Mouse (Mus musculus): Measurements from ENCODE around the gene Il17rc. TPM values are rescaled to one million over a fixed set of nuclear protein-coding genes. Genes with fewer than 3 reads are reported as not detected.

Il17rc gene
- total RNA-seq, 2 experiments from 2014 or later = 7.9 to 10.2 TPM

- no peak for DNase-seq
Observed at GRCm38 (mm10) chr6:113495071-113495675, 23.9 kb downstream of the Il17rc start.

- no peak for DNase-seq
Observed at GRCm38 (mm10) chr6:113499346-113499745, 28.1 kb downstream of the Il17rc start.

GRCm38 (mm10) chr6:113501388-113502084 is 30.3 kb downstream of the Il17rc start, which contains the start of gene Prrt3:
Prrt3 (minus strand) TSS chr6:113501931.
- DNase-seq = no peak

GRCm38 (mm10) chr6:113502801-113503200 is 31.6 kb downstream of the Il17rc start:
- no peak for DNase-seq

- DNase-seq = no peak
Observed at GRCm38 (mm10) chr6:113505689-113506088, 34.5 kb downstream of the Il17rc start.

- DNase-seq = no peak
Observed at GRCm38 (mm10) chr6:113507130-113507529, 35.9 kb downstream of the Il17rc start.

GRCm38 (mm10) chr6:113508272-113508946 is 37.2 kb downstream of the Il17rc start:
- peak; percentile 20 for DNase-seq

- no peak for DNase-seq
Observed at GRCm38 (mm10) chr6:113508947-113509280, 37.7 kb downstream of the Il17rc start.

- no peak for DNase-seq
Observed at GRCm38 (mm10) chr6:113513944-113514343, 42.7 kb downstream of the Il17rc start.

- DNase-seq = no peak
Observed at GRCm38 (mm10) chr6:113514600-113514999, 43.4 kb downstream of the Il17rc start.

GRCm38 (mm10) chr6:113517434-113518080 is 46.3 kb downstream of the Il17rc start:
- DNase-seq = no peak

GRCm38 (mm10) chr6:113522310-113522709 is 51.1 kb downstream of the Il17rc start:
- DNase-seq = no peak

GRCm38 (mm10) chr6:113523420-113523819 is 52.2 kb downstream of the Il17rc start:
- no peak for DNase-seq

- peak; percentile 96 for DNase-seq
Observed at GRCm38 (mm10) chr6:113530932-113531839, 60.0 kb downstream of the Il17rc start, which contains the start of the genes Emc3 and Fancd2. Emc3 (minus strand) TSS chr6:113531652. Fancd2 (plus strand) TSS chr6:113531682.

GRCm38 (mm10) chr6:113531840-113532404 is 60.7 kb downstream of the Il17rc start:
- DNase-seq = no peak

Small RNA genes within 50 kb of the gene (microRNA-seq; reads per million reads assigned to microRNA genes)
- 0 reads per million in 2 experiments for gene Gm23365
- 0 reads per million in 2 experiments for gene Gm24387

Other genes with a start within 250 kb of the Il17rc start
- gene Mtmr14, start 233.6 kb upstream of the Il17rc start, total RNA-seq (2021) = 10 to 100 TPM; 12.2 to 12.8 TPM
- not detected for gene Cpne9, start 189.1 kb upstream of the Il17rc start, total RNA-seq (2021)
- gene Brpf1, start 164.3 kb upstream of the Il17rc start, total RNA-seq (2021) = 10 to 100 TPM; 21.8 to 23.8 TPM
- gene Ogg1, start 144.5 kb upstream of the Il17rc start, total RNA-seq (2021) = 1 to 10 TPM; 5.2 to 6.2 TPM
- gene Camk1, start 127.4 kb upstream of the Il17rc start, total RNA-seq (2021) = 10 to 100 TPM; 73.5 to 73.7 TPM
- 10 to 100 TPM; 23.8 to 26.0 TPM for gene Tada3, start 93.5 kb upstream of the Il17rc start, total RNA-seq (2021)
- 100 to 1,000 TPM; 142 to 143 TPM for gene Arpc4, start 93.3 kb upstream of the Il17rc start, total RNA-seq (2021)
- 1 to 10 TPM; 1.7 to 2.7 TPM for gene Ttll3, start 82.2 kb upstream of the Il17rc start, total RNA-seq (2021)
- 1 to 10 TPM; 7.1 to 7.9 TPM for gene Rpusd3, start 52.1 kb upstream of the Il17rc start, total RNA-seq (2021)
- 1 to 10 TPM; 1.8 to 2.3 TPM for gene Cidec, start 35.7 kb upstream of the Il17rc start, total RNA-seq (2021)
- gene Jagn1, start 28.9 kb upstream of the Il17rc start, total RNA-seq (2021) = 10 to 100 TPM; 28.3 to 34.7 TPM
- gene Il17re, start 12.9 kb upstream of the Il17rc start, total RNA-seq (2021) = 1 to 10 TPM; 1.1 to 1.3 TPM
- gene Creld1, start 11.9 kb downstream of the Il17rc start, total RNA-seq (2021) = 10 to 100 TPM; 34.6 to 41.5 TPM
- not detected for gene Prrt3, start 30.5 kb downstream of the Il17rc start, total RNA-seq (2021)
- gene Emc3, start 60.2 kb downstream of the Il17rc start, total RNA-seq (2021) = 10 to 100 TPM; 61.9 to 63.6 TPM
- gene Fancd2, start 60.3 kb downstream of the Il17rc start, total RNA-seq (2021) = 10 to 100 TPM in 1 of 2 experiments, 1 to 10 TPM in 1; 7.9 to 10.2 TPM
- not detected for gene Fancd2os, start 129.3 kb downstream of the Il17rc start, total RNA-seq (2021)
- 100 to 1,000 TPM; 101 to 102 TPM for gene Brk1, start 133.3 kb downstream of the Il17rc start, total RNA-seq (2021)
- gene Vhl, start 152.5 kb downstream of the Il17rc start, total RNA-seq (2021) = 10 to 100 TPM; 13.6 to 18.6 TPM
- gene Irak2, start 167.0 kb downstream of the Il17rc start, total RNA-seq (2021) = 10 to 100 TPM in 1 of 2 experiments, 1 to 10 TPM in 1; 8.9 to 11.1 TPM
- gene Tatdn2, start 225.6 kb downstream of the Il17rc start, total RNA-seq (2021) = 10 to 100 TPM; 76.2 to 80.7 TPM
- gene Ghrl, start 248.5 kb downstream of the Il17rc start, total RNA-seq (2021) = not detected